Mouse (Mus musculus): ENCODE data around the gene Exoc3.

DNA sequence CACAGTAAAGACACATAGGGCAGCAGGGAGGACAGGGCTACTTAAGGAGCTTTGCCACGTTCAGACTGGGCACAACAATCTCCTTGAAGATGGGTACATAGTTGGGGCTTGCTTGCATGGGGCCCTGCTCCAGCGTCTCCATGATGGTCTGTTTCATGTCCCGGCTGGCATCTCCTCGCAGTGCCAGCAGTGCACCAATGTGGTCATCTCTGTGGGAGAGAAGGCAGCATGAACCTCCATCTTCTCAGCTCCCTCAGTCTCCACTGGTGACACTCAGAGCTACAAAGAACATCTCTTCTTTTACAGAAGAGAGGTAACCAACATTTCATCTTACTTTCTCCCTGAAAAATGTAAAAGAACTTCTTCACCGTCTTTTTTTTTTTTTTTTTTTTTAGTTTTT is 36.5 kb downstream of the Exoc3 start:
- TF ChIP-seq POLR2A (IDR thresholded peaks at IDR 0.05; ENCODE audit: control insufficient read depth, extremely low read depth, insufficient read depth, low read length, poor library complexity) (no peak), CTCF (IDR thresholded peaks at IDR 0.05; ENCODE audit: borderline replicate concordance, control insufficient read depth, extremely low read depth, insufficient read depth, low read length, poor library complexity) (no peak)
